Mouse (Mus musculus): Measurements from ENCODE around the gene Gm45837.

DNA sequence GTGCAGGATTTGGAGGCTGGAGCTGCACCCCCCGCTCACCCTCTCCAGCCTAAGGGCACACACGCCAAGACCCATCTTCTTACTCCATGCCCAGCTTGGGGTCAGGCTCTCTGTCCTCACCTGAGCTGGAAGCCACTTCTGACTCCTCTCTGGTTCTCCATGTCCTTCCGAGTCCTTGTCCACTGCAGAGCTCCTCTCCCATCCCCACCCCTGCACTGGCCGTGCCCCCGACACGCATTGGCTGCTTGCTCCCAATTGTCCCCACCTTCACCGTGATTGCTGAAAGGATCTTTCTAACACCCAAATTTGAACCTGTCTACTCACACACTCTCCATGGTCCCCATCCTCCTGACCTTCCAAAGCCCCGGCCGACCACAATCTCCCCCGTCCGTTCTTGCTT lies 50.9 kb downstream of the Gm45837 start:
- no peak for TF ChIP-seq EP300 (IDR thresholded peaks at IDR 0.05; ENCODE audit: low read depth)
- TF ChIP-seq CTCF (IDR thresholded peaks at IDR 0.05; ENCODE audit: low read depth): no peak

All from liver, embryonic 14.5 days (tissue).